Mouse (Mus musculus) kidney, postnatal 4 days (tissue): ENCODE measurements around the gene Map7d3.

ENCODE experiments used
- DNase-seq, 2 experiments: peaks; one replicate each; pipeline ENCODE4 v3.0.0; 2021; ENCODE audit warnings: mixed read lengths in 2 of 2

Gene Map7d3

DNA sequence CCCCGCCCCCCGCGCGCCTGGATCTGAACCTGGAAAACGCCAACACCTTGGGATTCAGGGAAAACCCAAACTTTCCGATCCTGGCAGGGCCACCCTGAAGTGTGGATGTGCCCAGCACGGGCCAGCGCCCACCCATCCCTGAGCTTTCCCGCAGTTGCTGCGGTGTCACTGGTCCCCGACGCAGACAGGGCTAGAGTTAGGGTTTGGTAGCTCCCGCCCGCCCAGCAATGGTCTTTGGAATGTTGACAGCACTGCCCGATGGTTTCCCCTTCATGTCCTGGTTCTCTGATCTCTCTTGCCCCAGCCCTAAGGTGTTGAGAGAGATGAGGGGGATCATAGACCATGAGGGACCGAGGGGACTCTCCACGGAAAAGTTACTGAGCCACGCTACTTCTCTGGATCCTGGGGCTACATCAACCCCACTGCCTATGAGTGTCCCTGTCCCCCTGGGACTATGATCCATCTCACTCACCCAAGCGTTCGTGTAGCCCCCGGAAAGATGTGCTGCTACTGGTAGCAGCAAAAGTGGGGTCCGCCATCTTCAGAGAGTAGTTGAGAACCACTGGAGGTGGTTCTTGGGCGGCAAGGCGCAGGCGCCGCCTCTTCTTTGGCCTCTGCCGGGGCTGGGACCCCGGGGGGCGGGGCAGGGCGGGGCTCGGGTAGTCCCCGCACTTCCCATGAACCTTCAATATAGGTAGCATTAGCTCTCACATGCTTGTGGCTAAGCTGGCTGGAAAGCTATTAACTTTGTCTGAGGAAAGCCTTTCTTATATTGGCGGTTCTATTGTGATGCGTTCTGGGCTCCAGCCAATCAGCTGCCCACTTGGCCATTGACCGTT lies at the start of gene Map7d3:
Gene Map7d3 (minus strand): TSS at position 562 of the 839 bp plus-strand sequence.
- DNase-seq: peak; percentile 34 to 65

DNA sequence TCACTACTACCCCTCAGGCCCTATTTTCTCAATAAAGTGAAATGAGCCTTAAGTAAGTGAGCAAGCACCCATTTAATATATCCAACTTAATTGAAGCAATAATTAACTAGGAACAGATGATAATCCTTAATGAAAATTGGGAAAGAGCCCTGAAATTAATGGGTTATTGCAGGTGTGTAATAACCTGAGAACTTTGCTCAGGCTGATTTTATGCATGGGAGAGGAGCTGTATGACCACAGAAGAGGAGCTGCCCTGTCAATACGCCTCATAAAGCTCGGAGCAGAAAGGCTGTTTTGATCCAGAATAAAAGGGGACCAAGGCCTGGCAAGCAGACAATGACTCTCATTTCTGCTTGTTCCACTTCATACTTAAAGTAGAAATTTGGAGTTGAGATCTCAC lies 47.7 kb upstream of the Map7d3 start, which contains the start of gene Adgrg4:
Gene Adgrg4 (plus strand): TSS at position 301 of the 400 bp plus-strand sequence.
- DNase-seq: no peak

DNA sequence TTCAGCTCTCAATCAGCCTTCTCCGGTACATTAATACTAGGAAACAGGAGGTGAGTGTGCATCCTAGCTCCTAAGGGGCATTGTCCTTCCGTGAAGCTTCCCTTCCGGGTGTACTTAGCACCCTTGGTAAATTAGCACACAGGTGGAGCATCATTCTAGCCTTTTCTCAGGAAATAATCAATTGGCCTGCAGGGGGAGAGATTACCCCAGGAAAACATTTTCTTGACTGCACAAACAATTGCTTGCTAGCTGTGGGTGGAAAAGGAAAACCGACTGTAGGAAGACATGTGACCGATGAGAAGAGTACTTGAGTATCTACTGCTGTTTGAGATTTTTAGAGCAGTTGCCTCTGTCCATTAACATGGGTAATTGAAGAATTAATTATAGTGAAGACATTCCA lies 19.1 kb upstream of the Map7d3 start:
- no peak for DNase-seq

DNA sequence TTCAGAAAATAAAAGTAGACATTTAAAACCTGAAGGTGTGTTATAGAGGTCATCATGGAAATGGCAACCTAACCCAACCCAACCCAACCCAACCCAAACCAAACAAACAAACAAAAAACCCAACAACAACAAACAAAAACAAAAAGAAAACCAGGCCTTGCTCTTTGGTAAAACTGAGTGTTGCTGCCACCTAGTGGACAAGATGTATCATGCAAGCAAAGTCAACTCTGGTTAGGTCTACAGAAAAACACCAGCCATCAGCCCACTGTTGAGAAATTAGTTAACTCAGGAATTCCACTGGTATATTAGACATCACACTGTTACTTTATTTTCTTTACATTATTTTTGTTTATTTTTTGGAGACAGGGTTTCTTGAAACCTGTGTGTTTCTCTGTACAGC lies 17.2 kb upstream of the Map7d3 start:
- peak; percentile 4 to 25 for DNase-seq

DNA sequence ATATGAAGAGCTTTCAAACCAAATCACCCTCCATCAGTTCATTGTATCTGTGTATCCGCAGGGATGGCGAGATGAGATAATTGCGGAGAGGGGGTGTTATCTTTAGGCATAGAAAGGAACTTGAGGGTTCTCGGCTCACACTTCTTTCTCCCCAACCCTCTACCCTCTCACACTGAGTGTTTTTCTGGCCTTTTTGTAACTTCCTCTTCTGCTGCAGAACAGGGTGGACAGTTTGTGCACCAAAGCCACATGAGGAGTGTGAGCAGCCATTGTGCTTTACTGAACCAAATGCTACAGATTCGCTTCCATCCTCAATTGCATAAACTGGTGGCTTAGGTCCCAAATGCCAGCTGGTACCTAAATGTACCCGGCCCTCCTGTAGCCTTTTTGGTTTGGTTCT lies 13.7 kb upstream of the Map7d3 start:
- no peak for DNase-seq

DNA sequence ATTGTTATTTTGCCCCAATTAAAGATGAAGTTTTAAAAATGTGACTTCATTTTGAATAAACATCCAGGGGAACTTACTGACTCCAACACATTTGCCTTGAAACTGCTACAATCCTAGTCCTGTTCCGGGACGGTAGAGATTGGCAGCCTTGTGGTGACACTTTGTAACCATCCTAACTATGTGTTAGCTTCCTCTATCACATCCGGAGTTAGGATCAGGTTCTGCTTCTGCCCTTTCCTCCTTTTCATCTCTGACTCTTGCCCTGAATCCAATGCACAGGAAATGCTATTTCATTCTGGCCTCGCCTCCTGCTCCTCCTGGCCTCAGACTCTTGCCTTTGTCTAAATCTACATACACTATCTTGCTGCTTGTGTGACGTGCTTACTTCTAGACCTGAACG lies 5.4 kb upstream of the Map7d3 start:
- DNase-seq: no peak

DNA sequence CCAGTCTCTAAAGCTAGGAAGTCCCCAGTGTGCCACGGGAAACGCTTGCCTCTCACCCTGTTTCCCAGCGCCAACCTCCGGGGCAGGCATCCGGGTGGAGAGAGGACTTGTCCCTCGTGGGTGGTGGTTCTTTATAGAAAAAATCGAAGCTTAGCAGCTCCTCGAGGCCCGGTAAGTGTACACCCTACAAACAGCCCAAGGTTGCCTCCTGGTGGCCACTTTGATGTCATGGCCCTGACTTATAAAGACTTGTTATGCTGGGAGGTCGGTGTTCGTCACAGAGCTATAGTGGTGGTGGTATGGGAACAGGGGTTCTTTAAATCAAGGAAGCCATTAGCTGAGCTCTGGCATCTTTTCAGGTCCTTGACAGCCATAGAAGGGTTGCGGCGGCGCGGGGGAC lies 30.9 kb downstream of the Map7d3 start:
- DNase-seq: peak; percentile 74 to 80

DNA sequence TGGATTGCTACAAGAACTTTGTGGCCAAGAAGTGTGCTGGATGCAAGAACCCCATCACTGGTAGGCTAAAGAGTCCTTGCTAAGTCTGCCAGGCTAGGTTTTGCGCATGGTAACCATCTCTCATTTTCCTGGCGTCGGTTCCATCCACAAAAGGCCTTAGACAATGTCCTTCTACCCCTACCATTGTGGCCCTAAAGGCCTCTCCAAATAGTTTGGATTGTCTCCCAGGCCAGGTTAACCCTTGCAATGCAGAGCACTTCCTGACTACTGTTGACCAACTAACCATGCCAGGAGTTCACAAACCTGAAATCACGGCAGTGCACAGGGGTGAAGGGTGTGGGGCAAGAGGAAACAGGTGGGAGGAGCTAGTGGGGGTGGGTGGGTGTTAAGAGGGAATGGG lies 31.5 kb downstream of the Map7d3 start:
- no peak for DNase-seq

DNA sequence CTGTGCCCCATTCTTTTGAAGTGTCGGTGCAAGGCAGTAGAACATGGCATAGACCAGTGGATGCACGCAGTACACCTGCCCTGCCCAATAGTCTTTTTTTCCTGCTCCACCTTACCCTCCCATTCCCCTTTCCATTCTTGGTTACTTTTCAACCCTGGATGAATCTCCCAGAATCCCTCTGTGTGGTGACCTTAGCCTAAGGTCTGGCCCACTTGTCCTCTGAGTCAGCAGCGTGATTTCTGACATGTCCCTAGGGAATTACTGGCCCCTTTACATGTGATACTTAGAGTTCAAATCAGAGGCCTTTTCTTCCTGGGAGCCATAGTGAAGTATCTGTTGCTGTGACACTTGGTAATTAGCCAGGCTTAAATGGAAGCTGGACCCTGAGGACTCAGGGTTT lies 34.6 kb downstream of the Map7d3 start:
- no peak for DNase-seq

DNA sequence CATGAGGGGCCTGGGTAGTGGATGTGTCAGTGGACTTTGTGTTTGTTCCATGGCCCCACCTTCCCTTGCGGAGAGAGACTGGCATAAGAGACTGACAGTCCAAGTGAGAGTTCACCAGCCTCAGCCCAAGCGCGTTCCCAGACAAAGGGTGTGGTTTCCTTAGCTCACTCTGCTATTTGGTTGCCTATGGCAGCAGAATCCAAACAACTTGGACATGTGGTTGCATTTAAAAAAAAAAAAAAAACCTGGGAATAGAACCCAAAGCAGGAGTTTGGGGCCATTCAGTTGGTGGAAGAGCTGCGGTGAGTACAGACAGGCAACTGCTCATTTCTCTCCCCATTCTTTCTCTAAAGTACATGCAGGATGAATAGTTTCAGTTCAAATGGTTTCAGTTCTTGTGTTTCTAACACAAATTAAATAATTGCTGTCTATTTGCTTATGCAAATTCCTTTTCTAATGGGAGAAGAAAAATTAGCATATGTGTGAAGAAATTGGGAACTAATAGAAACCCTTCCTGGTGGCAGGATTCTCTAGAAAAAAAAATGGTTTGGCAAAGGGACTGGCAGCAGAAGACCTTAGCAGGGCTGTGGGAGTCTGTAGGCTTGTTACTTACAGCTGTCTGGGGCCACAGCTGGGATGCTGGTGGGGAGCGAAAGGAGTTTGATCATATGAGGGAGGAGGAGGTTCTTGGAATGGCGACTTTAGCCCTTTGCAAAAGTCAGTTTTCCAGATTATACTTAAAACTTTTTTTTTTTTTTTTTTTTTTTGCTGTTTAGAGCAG lies 35.7 kb downstream of the Map7d3 start:
- DNase-seq: peak in 1 of 2 experiments; percentile 8

DNA sequence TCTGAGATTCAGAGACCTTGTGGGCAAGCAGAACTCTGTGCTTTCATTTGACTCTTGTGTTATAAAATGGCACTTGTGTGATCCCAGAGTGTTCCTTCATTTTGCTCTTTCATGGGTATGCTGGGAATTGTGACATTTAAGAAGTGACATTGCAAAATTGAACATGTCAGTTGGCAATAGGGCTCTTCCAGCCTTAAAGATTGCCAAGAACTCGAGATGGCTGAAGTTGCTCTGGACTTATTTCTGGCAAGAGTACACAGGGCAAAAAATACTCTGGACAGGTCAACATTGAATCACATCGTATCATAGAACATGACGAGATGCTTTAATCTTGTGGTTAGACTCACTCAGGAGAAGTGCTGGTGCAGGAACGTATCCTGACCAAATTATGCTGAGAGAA lies 48.8 kb downstream of the Map7d3 start:
- no peak for DNase-seq

DNA sequence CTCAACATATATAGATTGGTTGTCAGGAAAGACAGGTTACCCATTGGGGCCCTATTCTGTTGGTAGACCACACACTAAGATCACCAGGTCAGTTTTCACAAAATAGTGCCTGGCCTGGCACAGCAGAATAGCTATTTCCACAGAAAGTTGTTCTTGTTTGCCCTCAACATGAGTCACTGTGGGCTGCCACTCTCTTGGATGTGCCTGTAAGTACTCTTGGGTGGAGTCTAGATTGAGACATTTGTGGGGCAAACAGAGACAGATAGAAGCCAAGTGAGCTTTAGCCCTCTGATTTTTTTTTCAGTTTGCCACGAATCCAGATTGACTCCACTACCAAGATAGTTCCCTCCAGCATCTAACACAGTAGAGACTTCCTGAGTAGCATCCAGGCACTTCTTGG lies 50.4 kb downstream of the Map7d3 start:
- no peak for DNase-seq

DNA sequence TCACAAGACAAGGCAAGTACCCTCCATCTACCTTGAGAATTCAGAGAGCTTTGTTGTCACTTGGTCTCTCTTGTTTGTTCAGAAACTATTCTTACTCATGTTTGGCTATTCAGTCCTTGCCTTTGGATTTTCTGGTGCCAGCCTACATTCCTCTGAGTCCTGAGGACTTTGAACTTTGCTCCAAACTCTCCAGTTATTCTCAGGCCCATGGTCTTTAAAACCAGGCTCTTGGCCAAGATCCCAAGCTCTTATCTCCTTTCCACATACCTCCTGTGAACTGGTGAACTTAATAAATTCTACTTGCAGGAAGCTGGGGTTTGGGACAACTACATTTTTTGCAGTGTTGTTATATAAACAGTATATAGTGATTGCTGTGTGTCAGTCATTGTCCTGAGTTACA lies 52.3 kb downstream of the Map7d3 start:
- no peak for DNase-seq

DNA sequence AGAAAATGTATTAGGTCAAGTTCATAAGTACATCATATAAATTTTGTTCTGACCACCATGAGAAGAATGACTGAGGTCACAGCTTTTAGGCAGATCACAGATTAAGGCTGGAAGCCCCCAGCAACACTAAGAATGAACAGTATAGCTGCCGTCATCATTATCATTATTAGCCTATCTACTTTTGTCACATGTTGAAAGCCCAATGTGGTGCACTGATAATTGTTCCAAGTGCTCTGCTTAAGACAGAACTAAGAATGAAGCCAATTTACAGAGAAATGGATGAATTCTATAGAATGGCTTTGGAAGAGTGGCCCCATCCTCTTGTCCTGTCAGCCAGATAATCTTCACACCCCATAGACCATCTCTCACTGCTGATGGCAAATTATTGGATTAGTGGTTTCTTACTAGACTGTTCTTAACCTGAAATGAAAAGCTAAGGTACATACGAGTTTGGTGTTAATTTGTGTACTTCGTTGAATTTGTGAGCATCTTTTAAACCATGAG lies 61.8 kb downstream of the Map7d3 start:
- no peak for DNase-seq

DNA sequence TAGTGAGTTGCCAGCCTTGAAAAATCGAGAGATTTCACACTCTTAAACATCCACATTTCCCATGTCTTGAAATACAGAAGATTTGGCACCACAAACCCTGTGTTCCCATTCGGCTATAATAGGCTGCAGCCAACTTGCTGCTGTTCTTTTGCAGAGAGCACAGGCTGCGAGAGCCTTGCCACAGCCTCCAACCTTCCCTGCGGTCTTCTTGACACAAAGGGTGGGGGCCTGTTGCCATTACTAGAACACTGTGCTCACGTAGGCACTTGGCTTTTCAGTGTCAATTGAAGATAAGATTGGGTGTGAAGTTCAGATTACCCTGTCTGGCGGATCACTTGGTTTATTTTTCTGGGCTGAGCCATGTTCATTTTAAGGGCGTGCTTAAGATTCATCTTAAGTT lies 65.8 kb downstream of the Map7d3 start:
- DNase-seq: no peak

DNA sequence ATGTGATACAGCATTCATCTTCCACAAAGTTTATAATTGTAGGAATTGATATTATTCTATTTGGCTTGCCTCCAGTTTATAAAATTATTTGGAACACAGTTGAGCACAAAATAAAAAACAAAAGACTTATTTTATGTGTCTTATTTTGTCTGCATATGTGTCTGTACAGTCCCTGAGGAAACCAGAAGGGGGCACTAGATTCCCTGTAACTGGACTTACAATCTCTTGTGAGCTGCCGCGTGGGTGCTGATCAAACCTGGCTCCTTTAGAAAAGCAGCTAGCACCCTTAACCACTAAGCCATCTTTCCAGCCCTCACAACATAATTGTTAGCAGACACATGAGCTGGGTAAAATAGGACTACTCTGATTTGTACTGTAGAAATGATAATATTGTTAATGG lies 66.5 kb downstream of the Map7d3 start:
- peak; percentile 19 to 55 for DNase-seq

DNA sequence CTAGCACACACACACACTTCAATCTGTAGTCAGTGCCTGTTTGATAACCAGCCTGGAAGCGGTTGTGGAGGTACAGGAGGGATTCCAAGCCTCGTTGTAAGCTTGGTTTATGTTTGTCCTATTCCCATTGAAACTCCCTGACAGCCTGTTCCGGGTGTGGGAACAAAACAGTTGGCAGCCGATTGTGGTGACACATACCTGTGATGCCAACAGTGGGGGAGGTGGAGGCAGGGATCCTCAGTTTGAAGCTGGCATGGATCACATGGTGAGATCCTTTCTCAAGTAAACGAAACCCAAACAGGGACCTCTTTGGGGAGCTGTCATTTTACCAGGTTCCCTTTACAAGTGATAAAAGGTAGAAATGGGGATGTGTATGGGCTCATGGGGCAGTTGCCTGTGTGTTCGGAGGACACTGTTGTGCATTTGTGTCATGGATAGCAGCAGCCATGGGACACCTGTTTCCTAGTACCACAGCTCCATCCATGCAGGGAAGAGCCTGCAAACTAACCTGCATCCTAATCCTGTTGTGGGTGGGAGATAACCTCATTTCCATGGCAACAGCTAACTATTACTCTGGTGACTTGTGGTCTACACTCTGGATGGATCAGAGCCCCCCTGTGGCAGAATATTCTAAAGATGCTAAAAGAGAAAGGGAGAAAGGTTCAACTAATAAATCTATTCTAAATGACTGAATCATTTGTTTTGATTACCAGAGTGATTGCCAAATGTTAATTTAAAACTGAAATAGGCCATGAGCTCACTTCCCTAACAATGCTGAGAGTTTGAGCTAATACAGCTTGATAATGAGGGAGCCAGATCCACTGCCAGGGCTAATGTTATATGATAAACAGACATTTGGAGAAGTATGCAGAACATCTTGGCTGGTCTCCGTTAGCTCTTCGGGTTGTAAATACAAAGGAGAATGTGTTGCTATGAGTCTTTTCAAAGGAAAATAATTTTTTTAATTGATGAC lies 68.5 kb downstream of the Map7d3 start:
- no peak for DNase-seq

DNA sequence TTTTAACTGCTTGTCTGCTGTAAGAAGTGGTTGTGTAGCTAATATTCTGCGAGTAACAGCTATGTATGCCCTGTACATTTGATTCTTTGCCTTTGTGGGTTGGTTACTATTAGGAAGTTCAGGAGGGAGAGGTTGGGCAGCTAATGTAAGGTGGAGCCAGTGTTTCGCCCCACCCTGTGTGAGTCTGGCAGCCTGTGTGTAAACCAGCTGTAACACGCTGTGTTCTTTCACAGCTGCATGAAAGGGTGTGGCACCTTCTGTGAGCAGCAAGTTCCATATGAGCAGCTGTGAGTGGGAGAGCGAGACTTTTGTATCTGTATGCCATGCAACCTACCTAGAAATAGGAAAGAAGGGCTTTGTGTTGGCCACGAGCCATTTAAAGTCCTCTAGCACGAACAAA lies 70.0 kb downstream of the Map7d3 start:
- no peak for DNase-seq

DNA sequence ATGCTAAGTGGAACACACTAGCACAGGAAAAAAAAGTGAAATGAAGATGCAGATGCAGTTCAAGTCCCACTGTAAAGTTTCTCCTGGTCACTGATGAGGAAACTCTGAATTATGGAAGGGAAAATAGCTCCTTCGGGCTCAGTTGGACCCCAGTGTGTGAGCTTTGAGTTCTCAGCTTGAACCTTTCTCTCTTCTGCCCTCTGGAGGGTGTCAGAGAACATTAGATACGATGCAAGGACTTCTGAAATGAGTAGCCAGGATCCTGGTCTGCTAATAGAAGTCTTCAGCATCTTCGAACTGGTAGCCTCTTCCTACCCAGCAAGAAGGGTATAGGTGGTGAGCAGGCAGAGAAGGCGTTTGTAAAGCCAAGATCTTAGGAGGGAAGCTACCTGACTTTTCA lies 70.6 kb downstream of the Map7d3 start:
- DNase-seq: no peak
